8 mouse cellular contexts compared by ENCODE assay signal in genomic region chr14:62389064-62389728, GRCm38 (mm10).
DNase-seq lines count a peak whose midpoint lies in the region; ATAC-seq and TF ChIP-seq lines count a peak whose summit lies in the region.

No protein-coding gene starts in this region.

- no peak for DNase-seq in hindbrain, embryonic 10.5 days (ENCODE audit: low spot score)
- no peak for DNase-seq in hindbrain, embryonic 11.5 days (ENCODE audit: low spot score)
- DNase-seq in cerebellum, postnatal 25 days = peak; percentile 26 to 37
- DNase-seq in layer of hippocampus, adult 11-12 months (ENCODE audit: low spot score) = peak; percentile 36
- peak; percentile 37 for DNase-seq in midbrain, postnatal 0 days (ENCODE audit: low spot score)
- DNase-seq in kidney, postnatal 14 days = no peak
- no peak for DNase-seq in urinary bladder, adult 18-20 months (ENCODE audit: low spot score in 2 of 2)
- DNase-seq in testis, postnatal 14 days (ENCODE audit: low spot score) = no peak

- peak overlapping the region; percentile 46; the same call in 1 of the 2 replicates for H3K27ac ChIP-seq in hindbrain, embryonic 10.5 days
- no peak overlapping the region for H3K27ac ChIP-seq in hindbrain, embryonic 11.5 days (ENCODE audit: low read depth, low read length)
- no peak overlapping the region for H3K27ac ChIP-seq in midbrain, postnatal 0 days (ENCODE audit: low read depth, low read length)

- H3K9me3 ChIP-seq in hindbrain, embryonic 10.5 days = no peaks in the 10 kb centered on the region
- H3K9me3 ChIP-seq in hindbrain, embryonic 11.5 days (ENCODE audit: control insufficient read depth, low read length) = no peaks in the 10 kb centered on the region
- H3K9me3 ChIP-seq in midbrain, postnatal 0 days (ENCODE audit: low read length) = no peaks in the 10 kb centered on the region

- no peaks in the 10 kb centered on the region for H3K36me3 ChIP-seq in hindbrain, embryonic 10.5 days
- H3K36me3 ChIP-seq in hindbrain, embryonic 11.5 days (ENCODE audit: control insufficient read depth, insufficient read depth, low read length) = no peaks in the 10 kb centered on the region
- H3K36me3 ChIP-seq in midbrain, postnatal 0 days (ENCODE audit: insufficient read depth, low read length) = no peaks in the 10 kb centered on the region

- peaks cover 22% of the 10 kb centered on the region for H3K4me1 ChIP-seq in hindbrain, embryonic 10.5 days (replicated peaks)
- H3K4me1 ChIP-seq in hindbrain, embryonic 11.5 days (replicated peaks; ENCODE audit: control insufficient read depth, insufficient read depth, low read length) = no peaks in the 10 kb centered on the region
- peaks cover 7% of the 10 kb centered on the region; the same call in 1 of the 2 replicates for H3K4me1 ChIP-seq in midbrain, postnatal 0 days (ENCODE audit: insufficient read depth, low read length)

- no peak overlapping the region for H3K9ac ChIP-seq in hindbrain, embryonic 11.5 days (ENCODE audit: low read depth, low read length)
- H3K9ac ChIP-seq in midbrain, postnatal 0 days (replicated peaks; ENCODE audit: low read length, poor library complexity, severe bottlenecking) = no peak overlapping the region

- no peaks in the 10 kb centered on the region for H3K27me3 ChIP-seq in hindbrain, embryonic 10.5 days (ENCODE audit: insufficient read depth, poor library complexity, severe bottlenecking)
- no peaks in the 10 kb centered on the region for H3K27me3 ChIP-seq in hindbrain, embryonic 11.5 days (ENCODE audit: control insufficient read depth, insufficient read depth, low read length)
- no peaks in the 10 kb centered on the region for H3K27me3 ChIP-seq in midbrain, postnatal 0 days (ENCODE audit: insufficient read depth, low read length)

- whole genome bisulfite sequencing in hindbrain, embryonic 10.5 days = 62% methylated on average over 6 of the region's 6 CpGs
- WGBS in hindbrain, embryonic 11.5 days = 62% methylated on average over 6 of the region's 6 CpGs
- WGBS in midbrain, postnatal 0 days = 15% methylated on average over 6 of the region's 6 CpGs

- no peak for TF ChIP-seq CTCF in midbrain, postnatal 0 days (IDR thresholded peaks at IDR 0.05)

- H3K4me3 ChIP-seq in hindbrain, embryonic 10.5 days = no peak overlapping the region
- no peak overlapping the region for H3K4me3 ChIP-seq in hindbrain, embryonic 11.5 days (ENCODE audit: low read depth, low read length)
- H3K4me3 ChIP-seq in midbrain, postnatal 0 days (ENCODE audit: low read depth, low read length) = no peak overlapping the region

- ATAC-seq in hindbrain, embryonic 11.5 days (ENCODE audit: low FRiP score) = no peak
- ATAC-seq in midbrain, postnatal 0 days (ENCODE audit: low FRiP score) = peak; percentile 67

- H3K4me2 ChIP-seq in hindbrain, embryonic 11.5 days (replicated peaks; ENCODE audit: low read depth, low read length) = no peak overlapping the region
- H3K4me2 ChIP-seq in midbrain, postnatal 0 days (ENCODE audit: low read depth, low read length, poor library complexity, severe bottlenecking) = peak overlapping the region; percentile 30

Comparison
In these comparisons a context has a peak if more than half of its experiments do, and no peak if none do; other contexts are left out.
1. DNase-seq: peak in cerebellum, postnatal 25 days (2 of 2), layer of hippocampus, adult 11-12 months (single experiment) and midbrain, postnatal 0 days (single experiment); none in hindbrain, embryonic 10.5 days (single experiment), hindbrain, embryonic 11.5 days (single experiment), kidney, postnatal 14 days (single experiment), urinary bladder, adult 18-20 months (0 of 2) and testis, postnatal 14 days (single experiment).